ENCODE assay signal across 13 mouse cellular contexts in the genomic region with DNA sequence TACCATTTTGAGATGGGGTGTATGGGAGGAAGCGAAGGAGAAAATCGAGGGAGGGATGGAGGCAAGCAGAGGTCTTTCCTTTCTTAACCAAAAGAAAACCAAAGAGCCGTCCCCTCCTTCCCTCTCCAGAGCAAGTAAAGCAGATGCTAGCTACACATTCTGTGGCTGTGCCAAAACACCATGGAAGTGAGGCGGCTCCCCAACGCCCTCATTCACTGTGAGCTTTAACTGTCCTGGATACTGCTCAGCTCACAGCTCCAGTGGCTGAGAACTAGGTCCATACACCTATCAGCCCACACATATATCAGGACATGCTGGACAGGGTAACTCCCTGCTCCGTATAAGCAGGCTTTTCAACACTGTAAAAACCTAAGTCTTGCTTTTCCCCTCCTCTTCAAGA.
"Had no signal": no experiment of that assay in that cellular context is flagged by ENCODE, and none has a peak within 500 bp of the region (broad histone marks: within the 10 kb centered on the region; RNA-seq: fewer than 3 reads in every experiment).

No protein-coding gene starts in this region.

- H3K27ac ChIP-seq: limb, embryonic 10.5 days; liver, embryonic 15.5 days; midbrain, embryonic 13.5 days; neural tube, embryonic 12.5 days had no signal

- H3K9ac ChIP-seq: liver, embryonic 15.5 days; midbrain, embryonic 13.5 days; neural tube, embryonic 12.5 days had no signal

- H3K4me2 ChIP-seq: liver, embryonic 11.5 days; liver, embryonic 15.5 days; midbrain, embryonic 13.5 days; neural tube, embryonic 12.5 days had no signal

- H3K27me3 ChIP-seq: liver, embryonic 15.5 days; midbrain, embryonic 13.5 days; neural tube, embryonic 12.5 days had no signal

- H3K9me3 ChIP-seq: limb, embryonic 10.5 days; liver, embryonic 15.5 days; midbrain, embryonic 13.5 days; neural tube, embryonic 12.5 days had no signal

- ATAC-seq: inflammation-experienced regulatory T-cells, adult 6 months; intestine, postnatal 0 days; lung, postnatal 0 days; midbrain, embryonic 13.5 days had no signal

- H3K4me3 ChIP-seq: limb, embryonic 10.5 days; liver, embryonic 15.5 days; midbrain, embryonic 13.5 days; neural tube, embryonic 12.5 days had no signal

- DNase-seq: kidney, adult 8-10 months; kidney, postnatal 25 days; lung, adult 2 months; lung, postnatal 36 days; thymus, postnatal 4 days had no signal

- H3K4me1 ChIP-seq: limb, embryonic 10.5 days; liver, embryonic 15.5 days had no signal
